Mouse (Mus musculus): ENCODE data around the gene Bcl11b. TPM values are rescaled to one million over a fixed set of nuclear protein-coding genes. Genes with fewer than 3 reads are reported as not detected.

The Bcl11b gene
- polyA plus RNA-seq, 1 experiment from 2014 or later: 33.5 TPM

DNA sequence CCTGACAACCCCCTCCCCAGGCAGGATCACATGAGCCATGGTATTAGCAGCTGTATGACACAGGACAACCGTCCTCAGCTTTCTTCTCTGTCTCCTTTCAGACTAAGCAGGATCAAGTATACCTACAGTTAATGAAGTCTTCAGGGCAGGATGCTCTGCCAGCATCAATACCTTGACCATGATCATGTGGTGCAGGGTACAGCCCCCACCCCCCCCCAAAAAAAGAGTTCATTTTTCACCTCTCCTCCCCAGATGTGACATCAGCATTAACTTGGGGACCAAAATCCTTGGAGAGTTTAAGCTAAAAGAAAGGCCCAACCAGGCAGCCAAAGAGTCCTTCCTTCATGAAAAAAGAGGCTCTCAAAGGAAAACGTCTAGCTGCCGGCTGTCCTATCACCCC is 6.2 kb downstream of the Bcl11b start:
- peak overlapping the region; percentile 64 for H3K27ac ChIP-seq (replicated peaks)
- H3K4me3 ChIP-seq: peak overlapping the region; percentile 95

DNA sequence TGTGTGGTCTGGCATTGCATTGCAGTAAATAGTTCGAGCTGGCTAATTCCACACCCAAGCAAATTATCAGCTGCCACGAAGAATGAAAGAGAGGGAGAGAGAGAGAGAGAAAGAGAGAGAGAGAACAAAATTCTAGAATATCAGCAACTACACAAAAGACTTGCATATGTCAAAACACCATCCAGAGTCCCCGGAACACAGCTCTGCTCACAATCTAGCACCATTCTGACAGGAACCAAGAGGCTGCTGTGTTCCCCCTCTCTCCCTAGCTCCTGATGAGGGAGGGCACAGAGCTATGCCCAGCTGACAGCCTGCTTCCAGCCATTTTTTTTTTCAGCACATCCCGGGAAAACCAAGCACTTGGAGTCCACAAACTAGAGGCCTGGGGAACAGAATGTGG is 6.6 kb downstream of the Bcl11b start:
- Histone ChIP-seq H3K27ac (replicated peaks) (peak overlapping the region; percentile 64), H3K36me3 (no peaks in the 10 kb centered on the region), H3K4me1 (replicated peaks) (peaks cover 90% of the 10 kb centered on the region), H3K4me2 (peak overlapping the region; percentile 87), H3K9ac (peak overlapping the region; percentile 68), H3K4me3 (peak overlapping the region; percentile 95), H3K27me3 (peaks cover 6% of the 10 kb centered on the region; the same call in 1 of the 2 replicates), H3K9me3 (no peaks in the 10 kb centered on the region)
- 42% methylated on average over 4 of the region's 4 CpGs for WGBS
- no peak for ATAC-seq (ENCODE audit: low read depth)

More for the DNA sequence above, 6.2 kb downstream of the Bcl11b start:
- 20% methylated on average over 3 of the region's 3 CpGs for WGBS
- Histone ChIP-seq H3K27me3 (peaks cover 6% of the 10 kb centered on the region; the same call in 1 of the 2 replicates), H3K36me3 (no peaks in the 10 kb centered on the region), H3K9ac (peak overlapping the region; percentile 68), H3K4me1 (replicated peaks) (peaks cover 88% of the 10 kb centered on the region), H3K9me3 (no peaks in the 10 kb centered on the region), H3K4me2 (peak overlapping the region; percentile 87)
- no peak for ATAC-seq (ENCODE audit: low read depth)

DNA sequence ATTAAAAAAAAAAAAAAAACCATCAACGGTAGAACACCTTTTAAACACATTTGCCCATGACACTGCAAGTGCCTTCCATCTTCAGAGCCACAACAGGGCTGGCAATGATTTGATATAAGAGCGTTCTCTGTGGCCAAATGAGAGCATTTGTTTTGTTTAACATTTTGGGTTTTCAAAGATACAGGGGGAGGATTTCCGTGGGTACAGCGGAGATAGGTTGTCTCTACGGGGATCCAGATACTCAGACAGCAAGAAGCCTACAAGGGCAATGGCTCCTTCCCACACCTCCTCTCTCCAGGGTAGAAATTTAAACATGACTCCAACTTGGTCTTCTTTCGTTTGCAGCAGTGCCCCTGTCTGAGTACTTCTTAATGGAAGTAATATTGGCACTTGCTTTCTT is 7.2 kb downstream of the Bcl11b start:
- peaks cover 96% of the 10 kb centered on the region for H3K4me1 ChIP-seq (replicated peaks)
- 70% methylated on average over 6 of the region's 6 CpGs for WGBS

DNA sequence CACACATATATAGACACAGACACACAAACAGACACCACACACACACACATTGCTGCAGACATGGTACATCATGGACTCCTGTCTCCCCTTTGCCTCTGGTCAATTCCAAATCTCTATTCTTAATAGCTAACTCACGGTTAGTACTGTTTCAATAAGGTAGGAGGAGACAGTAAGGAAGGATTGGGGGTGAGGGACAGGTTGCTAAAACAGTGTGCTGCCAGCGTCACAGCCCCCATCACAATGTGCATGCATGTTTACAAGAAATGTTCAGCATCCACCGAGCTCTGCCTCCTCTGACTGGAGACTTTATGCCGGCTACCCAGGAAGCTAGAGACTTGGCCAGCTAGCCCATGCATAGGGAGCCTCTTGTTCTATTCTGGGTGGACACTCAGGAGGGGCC is 9.0 kb downstream of the Bcl11b start:
- Histone ChIP-seq H3K4me2 (peak overlapping the region; percentile 87), H3K4me1 (replicated peaks) (peaks cover 97% of the 10 kb centered on the region), H3K4me3 (peak overlapping the region; percentile 4; the same call in 1 of the 2 replicates), H3K36me3 (no peaks in the 10 kb centered on the region), H3K27ac (replicated peaks) (no peak overlapping the region), H3K27me3 (0 out of 2 replicates have a peak, but pooled peaks cover under 1% of the 10 kb centered on the region), H3K9ac (peak overlapping the region; percentile 61), H3K9me3 (no peaks in the 10 kb centered on the region)
- WGBS: 45% methylated on average over 4 of the region's 4 CpGs
- ATAC-seq (ENCODE audit: low read depth): no peak

More for the DNA sequence above, 7.2 kb downstream of the Bcl11b start:
- peaks cover 6% of the 10 kb centered on the region; the same call in 1 of the 2 replicates for H3K27me3 ChIP-seq
- no peak for ATAC-seq (ENCODE audit: low read depth)
- no peak overlapping the region for H3K9ac ChIP-seq
- no peaks in the 10 kb centered on the region for H3K36me3 ChIP-seq
- H3K4me2 ChIP-seq: peak overlapping the region; percentile 87
- H3K27ac ChIP-seq (replicated peaks): no peak overlapping the region
- no peaks in the 10 kb centered on the region for H3K9me3 ChIP-seq
- H3K4me3 ChIP-seq: no peak overlapping the region

DNA sequence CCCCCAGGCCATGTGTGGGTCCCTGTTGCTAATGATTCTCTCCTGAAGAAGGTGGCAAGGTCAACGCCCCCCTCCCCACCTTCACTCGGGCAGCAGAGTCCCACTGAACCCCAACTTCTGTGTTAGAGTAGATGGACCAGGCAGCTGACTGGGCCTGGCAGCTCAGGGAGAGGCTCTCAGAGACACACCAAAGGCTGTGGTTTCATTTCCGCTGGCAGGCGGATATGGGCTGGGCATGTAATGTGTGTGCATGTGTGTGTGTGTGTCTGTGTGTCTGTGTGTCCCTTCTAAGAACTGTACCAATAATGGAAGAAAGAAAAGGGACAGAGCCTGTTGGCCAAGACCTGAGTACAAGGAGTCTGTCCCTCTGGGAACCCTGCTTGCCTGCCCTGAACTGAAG is 10.4 kb downstream of the Bcl11b start:
- ATAC-seq (ENCODE audit: low read depth): no peak
- H3K4me1 ChIP-seq (replicated peaks): peaks cover 98% of the 10 kb centered on the region
- 0 out of 2 replicates have a peak, but pooled peaks cover 4% of the 10 kb centered on the region for H3K27me3 ChIP-seq
- H3K9ac ChIP-seq: 0 out of 2 replicates have a peak overlapping the region, but pooled peaks have one; percentile 43
- peak overlapping the region; percentile 87 for H3K4me2 ChIP-seq
- no peak overlapping the region for H3K27ac ChIP-seq (replicated peaks)
- H3K36me3 ChIP-seq: peaks cover 12% of the 10 kb centered on the region
- H3K9me3 ChIP-seq: no peaks in the 10 kb centered on the region
- H3K4me3 ChIP-seq: no peak overlapping the region
- 83% methylated on average over 4 of the region's 4 CpGs for WGBS

DNA sequence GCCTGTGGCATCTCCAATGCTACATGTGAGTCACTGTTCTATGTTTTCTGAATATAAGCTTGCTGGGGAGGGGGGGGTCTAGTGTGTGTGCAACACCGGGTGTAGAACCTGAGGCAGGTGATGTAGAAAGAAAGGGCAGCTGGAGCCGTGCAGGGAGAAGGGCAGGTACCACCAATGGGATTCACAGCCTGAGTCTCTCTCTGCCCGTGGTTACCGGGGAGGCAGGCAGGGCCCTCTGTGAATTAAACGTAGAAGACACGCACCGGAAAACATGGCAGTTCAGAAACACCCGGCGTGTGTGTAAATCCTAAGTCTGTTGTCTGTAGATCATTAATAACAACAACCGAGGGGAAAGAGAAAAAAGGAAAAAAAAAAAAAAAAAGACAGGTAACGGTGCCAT is 12.2 kb downstream of the Bcl11b start:
- 0 out of 2 replicates have a peak, but pooled peaks cover 4% of the 10 kb centered on the region for H3K27me3 ChIP-seq
- H3K9ac ChIP-seq: 0 out of 2 replicates have a peak overlapping the region, but pooled peaks have one; percentile 1
- H3K4me2 ChIP-seq: peak overlapping the region; percentile 40
- WGBS: 31% methylated on average over 11 of the region's 11 CpGs
- no peaks in the 10 kb centered on the region for H3K9me3 ChIP-seq
- H3K36me3 ChIP-seq: peaks cover 12% of the 10 kb centered on the region
- no peak overlapping the region for H3K4me3 ChIP-seq
- 0 out of 2 replicates have a peak overlapping the region, but pooled peaks have one; percentile 1 for H3K27ac ChIP-seq (replicated peaks)
- peaks cover 96% of the 10 kb centered on the region for H3K4me1 ChIP-seq (replicated peaks)
- ATAC-seq (ENCODE audit: low read depth): no peak

DNA sequence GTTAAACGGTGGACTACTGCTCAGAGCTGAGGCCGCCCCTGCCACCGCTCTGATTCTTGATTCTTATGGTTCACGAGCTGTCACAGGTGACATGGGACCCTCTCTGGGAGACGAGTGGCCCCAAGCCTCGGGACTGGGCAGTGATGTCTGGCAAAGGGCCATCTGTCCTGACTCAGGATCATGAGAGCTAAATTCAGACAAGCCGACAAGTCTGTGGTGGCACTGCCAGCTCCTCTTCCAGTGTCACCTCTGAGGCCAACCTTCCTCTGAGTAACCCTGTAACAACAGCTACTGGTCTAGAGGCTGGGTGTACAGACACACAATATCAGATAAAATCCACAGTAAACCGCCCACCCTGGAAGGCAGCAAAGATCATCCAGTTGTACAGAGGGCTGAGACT is 20.2 kb downstream of the Bcl11b start:
- 80% methylated on average over 8 of the region's 8 CpGs for whole genome bisulfite sequencing
- no peaks in the 10 kb centered on the region; the same call in 1 of the 2 replicates for H3K36me3 ChIP-seq
- H3K27ac ChIP-seq (replicated peaks): no peak overlapping the region

DNA sequence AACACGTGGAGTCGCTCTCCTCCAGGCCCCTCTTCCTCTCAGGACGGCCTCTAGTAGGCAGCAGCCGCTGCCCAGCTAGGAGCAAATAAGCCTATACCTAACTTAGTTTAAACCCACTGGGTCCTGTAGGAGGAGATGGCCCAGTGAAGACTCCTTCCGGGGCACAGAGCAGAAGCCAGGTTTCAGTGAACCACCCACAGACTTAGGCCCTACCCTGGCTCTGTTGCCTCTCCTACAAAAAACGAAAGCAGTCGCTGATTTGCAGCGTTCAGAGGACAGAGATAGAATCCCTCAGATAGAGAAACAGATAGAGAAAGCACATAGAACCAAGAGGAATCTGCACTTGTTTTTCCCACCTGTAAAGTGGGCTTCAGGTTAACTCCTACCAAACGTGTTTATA is 21.1 kb downstream of the Bcl11b start:
- WGBS: 77% methylated on average over 9 of the region's 9 CpGs
- Histone ChIP-seq H3K9ac (no peak overlapping the region), H3K36me3 (no peaks in the 10 kb centered on the region; the same call in 1 of the 2 replicates), H3K4me1 (replicated peaks) (peaks cover 80% of the 10 kb centered on the region), H3K4me3 (no peak overlapping the region), H3K4me2 (no peak overlapping the region), H3K27me3 (peaks cover under 1% of the 10 kb centered on the region; the same call in 1 of the 2 replicates), H3K9me3 (no peaks in the 10 kb centered on the region), H3K27ac (replicated peaks) (no peak overlapping the region)
- no peak for ATAC-seq (ENCODE audit: low read depth)

More for the DNA sequence above, 20.2 kb downstream of the Bcl11b start:
- ATAC-seq (ENCODE audit: low read depth): no peak
- Histone ChIP-seq H3K4me3 (no peak overlapping the region), H3K9ac (no peak overlapping the region), H3K4me1 (replicated peaks) (peaks cover 80% of the 10 kb centered on the region), H3K27me3 (no peaks in the 10 kb centered on the region; the same call in 1 of the 2 replicates), H3K4me2 (no peak overlapping the region), H3K9me3 (no peaks in the 10 kb centered on the region)

DNA sequence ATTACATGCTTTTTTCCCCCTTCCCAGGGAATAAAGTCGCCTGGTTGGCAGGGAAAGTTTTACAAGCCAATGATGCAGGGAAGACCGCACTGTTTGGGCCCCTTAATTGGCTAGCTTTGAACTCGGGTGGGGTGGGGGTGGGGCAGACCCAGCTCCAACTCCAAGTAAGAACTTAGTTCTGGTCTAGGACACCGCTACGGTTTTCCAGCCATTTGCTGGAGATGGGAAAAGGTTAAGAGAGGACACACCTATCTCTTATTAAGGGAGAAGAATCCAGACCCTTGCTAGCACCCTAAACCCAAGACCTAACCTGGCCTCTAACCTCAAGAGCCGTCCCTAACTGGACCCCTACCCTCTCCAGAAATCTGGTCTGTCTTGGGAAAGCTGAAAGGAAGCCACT is 22.2 kb downstream of the Bcl11b start:
- peaks cover 82% of the 10 kb centered on the region for H3K4me1 ChIP-seq (replicated peaks)
- no peaks in the 10 kb centered on the region; the same call in 1 of the 2 replicates for H3K36me3 ChIP-seq
- peak overlapping the region; percentile 76 for H3K4me2 ChIP-seq

DNA sequence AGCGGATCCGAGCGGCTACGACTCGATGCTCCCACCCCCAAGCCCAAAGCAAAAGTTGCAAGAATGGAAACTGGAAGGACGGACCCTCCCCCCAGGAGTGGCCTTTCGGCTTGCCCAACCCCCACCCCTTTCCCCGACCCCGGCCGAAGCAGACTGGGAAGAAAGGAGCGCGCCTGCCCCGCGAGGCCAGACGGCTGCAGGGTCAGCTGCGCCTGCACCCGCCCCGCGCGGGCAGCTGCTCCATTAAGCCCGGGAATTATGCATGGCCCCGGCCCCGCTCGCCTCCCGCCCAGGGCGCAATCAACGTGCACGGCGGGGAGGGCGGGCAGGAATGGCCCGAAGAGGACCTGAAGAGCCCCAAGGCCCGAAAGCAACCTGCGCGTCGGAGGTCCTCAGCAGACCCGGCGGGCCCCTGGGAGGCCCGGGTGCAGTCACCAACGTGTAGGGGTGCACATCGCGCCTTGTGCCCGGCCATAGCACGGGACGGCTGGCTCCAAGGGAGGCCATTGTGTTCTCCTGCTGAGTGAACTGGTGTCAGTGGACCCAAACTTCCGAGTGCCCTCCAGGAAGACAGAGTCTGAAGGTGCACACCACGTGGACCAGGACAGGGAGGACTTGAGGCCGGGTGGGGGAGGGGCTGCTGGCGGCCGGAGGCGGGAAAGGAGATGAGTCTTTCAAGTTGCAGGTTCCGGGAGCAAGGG is 23.0 kb downstream of the Bcl11b start:
- ATAC-seq (ENCODE audit: low read depth): 0 out of 2 replicates have a peak, but pooled peaks have one; percentile 16
- WGBS: 1% methylated on average over 51 of the region's 51 CpGs

More for the DNA sequence above, 22.2 kb downstream of the Bcl11b start:
- ATAC-seq (ENCODE audit: low read depth): no peak
- Histone ChIP-seq H3K4me3 (peak overlapping the region; percentile 36; the same call in 1 of the 2 replicates), H3K9me3 (no peaks in the 10 kb centered on the region), H3K27me3 (peaks cover 3% of the 10 kb centered on the region), H3K27ac (replicated peaks) (no peak overlapping the region), H3K9ac (no peak overlapping the region)
- WGBS: 16% methylated on average over 6 of the region's 6 CpGs

DNA sequence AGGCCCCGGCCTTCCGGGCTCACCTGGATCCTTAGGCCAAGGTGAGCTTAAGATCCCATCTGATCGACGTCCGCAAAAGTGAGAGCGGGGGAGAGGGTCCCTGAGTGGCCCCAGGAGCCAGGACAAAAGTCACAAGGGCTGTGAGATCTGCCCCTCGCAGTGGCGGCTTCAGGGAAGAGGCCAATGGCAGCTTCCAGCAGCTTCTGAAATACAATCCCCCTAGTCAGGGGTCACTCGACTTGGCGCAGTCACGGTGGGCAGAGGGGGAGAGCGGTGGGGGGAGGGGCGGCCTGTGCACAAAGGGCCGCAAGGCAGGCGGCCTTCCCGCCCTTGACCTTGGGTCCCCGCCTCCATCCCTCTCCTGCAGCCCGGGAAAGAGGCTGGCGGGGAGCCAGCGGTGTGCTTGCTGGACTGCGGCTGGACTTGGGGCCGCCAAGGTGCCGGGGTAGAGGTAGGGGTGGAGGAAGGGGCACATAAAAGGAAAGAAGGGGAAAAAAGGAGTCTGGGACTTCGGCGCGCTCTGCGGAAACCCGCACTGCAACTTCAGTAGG is 23.6 kb downstream of the Bcl11b start:
- H3K9ac ChIP-seq: peak overlapping the region; percentile 65
- 2% methylated on average over 27 of the region's 28 CpGs for WGBS
- peaks cover 89% of the 10 kb centered on the region for H3K4me1 ChIP-seq (replicated peaks)

More for the DNA sequence above, 23.0 kb downstream of the Bcl11b start:
- H3K27ac ChIP-seq (replicated peaks): peak overlapping the region; percentile 49
- H3K27me3 ChIP-seq: peaks cover 3% of the 10 kb centered on the region
- peak overlapping the region; percentile 36 for H3K4me3 ChIP-seq
- peak overlapping the region; percentile 76 for H3K4me2 ChIP-seq
- no peaks in the 10 kb centered on the region for H3K9me3 ChIP-seq
- peak overlapping the region; percentile 65 for H3K9ac ChIP-seq
- no peaks in the 10 kb centered on the region; the same call in 1 of the 2 replicates for H3K36me3 ChIP-seq
- H3K4me1 ChIP-seq (replicated peaks): peaks cover 83% of the 10 kb centered on the region

DNA sequence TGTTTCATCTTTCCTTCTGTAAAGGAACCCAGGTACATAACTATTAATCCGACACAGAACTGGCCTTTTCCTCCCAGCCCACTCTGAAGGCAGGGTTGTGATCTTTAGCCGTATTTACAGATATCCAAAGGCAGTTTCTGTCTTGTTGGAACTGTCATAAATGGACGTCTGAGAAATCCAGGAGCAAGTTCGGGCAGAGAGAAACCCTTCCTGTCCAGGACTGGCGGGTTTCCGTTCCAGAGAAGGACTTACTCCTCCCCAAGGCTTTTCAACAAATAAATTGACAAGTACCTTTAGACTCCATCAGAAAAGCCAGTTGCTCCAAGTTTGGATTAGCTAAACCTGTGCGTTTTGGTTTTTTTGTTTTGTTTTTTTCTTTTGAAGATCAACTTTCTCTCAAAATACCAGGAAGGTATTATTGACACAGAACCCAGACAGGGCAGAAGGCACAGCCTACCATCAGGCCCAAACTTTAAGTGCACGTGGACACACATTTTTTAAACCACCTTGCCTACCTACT is 24.6 kb downstream of the Bcl11b start:
- Histone ChIP-seq H3K9me3 (no peaks in the 10 kb centered on the region), H3K4me3 (no peak overlapping the region), H3K27ac (replicated peaks) (no peak overlapping the region), H3K9ac (peak overlapping the region; percentile 65; the same call in 1 of the 2 replicates), H3K4me2 (0 out of 2 replicates have a peak overlapping the region, but pooled peaks have one; percentile 51), H3K27me3 (peaks cover 3% of the 10 kb centered on the region), H3K36me3 (no peaks in the 10 kb centered on the region), H3K4me1 (replicated peaks) (peaks cover 99% of the 10 kb centered on the region)
- WGBS: 65% methylated on average over 8 of the region's 8 CpGs
- ATAC-seq (ENCODE audit: low read depth): no peak

More for the DNA sequence above, 23.6 kb downstream of the Bcl11b start:
- Histone ChIP-seq H3K36me3 (no peaks in the 10 kb centered on the region), H3K9me3 (no peaks in the 10 kb centered on the region), H3K4me2 (peak overlapping the region; percentile 76), H3K27ac (replicated peaks) (peak overlapping the region; percentile 49), H3K27me3 (peaks cover 3% of the 10 kb centered on the region), H3K4me3 (peak overlapping the region; percentile 36)
- ATAC-seq (ENCODE audit: low read depth): no peak
